Mouse (Mus musculus) heart, embryonic 16.5 days (tissue): ENCODE data around the gene Hp1bp3. TPM values are rescaled to one million over a fixed set of nuclear protein-coding genes. Genes with fewer than 3 reads are reported as not detected.

Experiments used
- ATAC-seq: fragments of 200-750 bp; cut with Nextera tagmentation; replicated peaks from 2 replicates; pipeline ENCODE4 v1.8.0; 2017; ENCODE audit warnings: moderate number of reproducible peaks; ENCODE audit not compliant: insufficient read depth, low FRiP score; ENCODE audit errors: extremely low read depth
- H3K27ac ChIP-seq: fragments of 300-500 bp; sonication (generic); 2 replicates; pipeline ENCODE4 v1.5.1; 2014; ENCODE audit warnings: mild to moderate bottlenecking, low read length, control low read depth, moderate library complexity
- H3K27me3 ChIP-seq: fragments of 300-500 bp; sonication (generic); 2 replicates; pipeline ENCODE4 v1.6.1; 2014; ENCODE audit warnings: low read length, mixed read lengths; ENCODE audit not compliant: control insufficient read depth, insufficient read depth
- H3K36me3 ChIP-seq: fragments of 300-500 bp; sonication (generic); 2 replicates; pipeline ENCODE4 v1.6.1; 2014; ENCODE audit not compliant: control insufficient read depth, insufficient read depth
- H3K4me1 ChIP-seq: fragments of 300-500 bp; sonication (generic); 2 replicates; pipeline ENCODE4 v1.6.1; 2014; ENCODE audit warnings: low read length, mixed read lengths; ENCODE audit not compliant: control insufficient read depth, insufficient read depth
- H3K4me2 ChIP-seq: fragments of 300-500 bp; sonication (generic); 2 replicates; pipeline ENCODE4 v1.6.1; 2014; ENCODE audit warnings: low read depth, mild to moderate bottlenecking, control low read depth, low read length
- H3K4me3 ChIP-seq: fragments of 300-500 bp; sonication (generic); 2 replicates; pipeline ENCODE4 v1.5.1; 2014; ENCODE audit warnings: mild to moderate bottlenecking, control low read depth, low read length
- H3K9ac ChIP-seq: fragments of 300-500 bp; sonication (generic); 2 replicates; pipeline ENCODE4 v1.6.1; 2014; ENCODE audit warnings: low read length, control low read depth
- H3K9me3 ChIP-seq: fragments of 300-500 bp; sonication (generic); replicated peaks from 2 replicates; pipeline ENCODE4 v1.6.1; 2016; ENCODE audit warnings: low read length; ENCODE audit not compliant: control insufficient read depth
- WGBS: fragments of 180-500 bp; shearing (Covaris S2); extraction: QIAGEN DNeasy Blood & Tissue Kit; methylation state at CpG from one replicate; pipeline ENCODE4 v1.1.7; 2014; 5-methylcytosine and 5-hydroxymethylcytosine counted together
- polyA plus RNA-seq: library from polyadenylated mRNA; unstranded; fragments of >200 nt; fragmentation: Nextera tagmentation; extraction: Ambion mirVana; gene quantifications from 2 replicates; pipeline ENCODE4 v1.2.1, GENCODE M21; 2015

Gene Hp1bp3
- polyA plus RNA-seq, 1 experiment from 2014 or later, result 105 TPM

GRCm38 (mm10) chr4:138217441-138217840, 1.3 kb downstream of the Hp1bp3 start:
- H3K36me3 ChIP-seq, result peaks cover 5% of the 10 kb centered on the region; the same call in 1 of the 2 replicates
- H3K9ac ChIP-seq, result peak overlapping the region; percentile 99
- ATAC-seq, result peak; percentile 5
- H3K27ac ChIP-seq, result peak overlapping the region; percentile 99
- WGBS, result under 1% methylated on average over 36 of the region's 36 CpGs
- H3K4me2 ChIP-seq, result peak overlapping the region; percentile 72
- H3K4me3 ChIP-seq, result peak overlapping the region; percentile 94
- no peaks in the 10 kb centered on the region for H3K9me3 ChIP-seq
- peaks cover 28% of the 10 kb centered on the region for H3K4me1 ChIP-seq
- H3K27me3 ChIP-seq, result no peaks in the 10 kb centered on the region

DNA sequence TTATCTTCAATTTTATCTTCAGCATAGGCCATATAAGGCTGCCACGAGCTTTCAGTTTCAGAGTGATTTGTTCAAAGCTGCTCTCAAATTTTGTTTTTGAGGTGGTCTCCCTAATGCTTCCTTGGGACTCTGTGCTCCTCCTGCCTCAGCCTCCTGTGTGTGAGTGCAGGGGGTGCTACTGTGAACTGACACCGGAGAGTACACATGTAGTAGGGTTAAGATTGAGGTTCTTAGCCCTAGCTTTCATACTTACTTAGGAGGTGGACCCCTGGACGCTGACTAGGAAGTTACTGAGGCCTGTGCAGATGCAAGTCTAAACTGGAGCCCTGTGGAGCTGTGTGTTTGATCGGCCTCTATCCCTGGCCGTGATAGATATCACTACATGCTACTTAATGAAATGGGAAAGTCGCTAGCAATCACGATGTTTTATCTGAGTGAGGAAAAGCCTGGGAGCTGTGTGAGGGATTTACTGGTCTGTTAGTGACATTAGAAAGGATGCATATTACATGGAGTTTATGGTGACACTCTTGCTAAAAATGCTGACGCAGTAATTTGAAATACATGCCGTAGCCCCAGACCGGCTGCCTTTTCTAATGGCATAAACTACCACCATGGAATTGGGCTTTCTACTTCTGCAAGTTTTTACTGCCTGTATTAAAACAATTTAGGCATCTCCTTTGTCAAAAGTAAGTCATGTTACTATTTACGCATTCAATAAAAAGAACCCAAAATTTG, 2.0 kb downstream of the Hp1bp3 start:
- Histone ChIP-seq H3K27me3 (no peaks in the 10 kb centered on the region), H3K9ac (peak overlapping the region; percentile 99), H3K36me3 (peaks cover 11% of the 10 kb centered on the region), H3K9me3 (no peaks in the 10 kb centered on the region), H3K4me2 (peak overlapping the region; percentile 72), H3K4me1 (peaks cover 28% of the 10 kb centered on the region), H3K4me3 (peak overlapping the region; percentile 94), H3K27ac (peak overlapping the region; percentile 99)
- ATAC-seq, result no peak
- 71% methylated on average over 11 of the region's 11 CpGs for WGBS

DNA sequence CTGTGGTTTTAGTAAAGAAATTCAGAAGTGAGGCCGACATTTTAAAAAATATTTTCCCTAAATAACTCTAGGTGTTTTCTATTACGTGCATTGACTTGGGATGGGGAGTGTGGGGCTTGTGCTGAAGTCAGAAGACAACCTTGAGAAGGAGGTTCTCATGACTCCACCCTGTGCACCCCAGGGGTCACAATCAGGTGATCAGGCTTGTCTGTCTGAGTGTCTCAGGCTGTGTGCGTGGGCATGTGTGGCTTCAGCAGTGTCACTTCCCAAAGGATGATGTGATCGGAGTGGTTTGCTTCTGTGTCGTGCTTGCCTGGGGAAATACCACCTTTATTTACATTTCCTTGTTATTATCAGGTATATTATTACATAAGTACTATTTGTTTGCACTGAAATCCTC, 3.2 kb downstream of the Hp1bp3 start:
- Histone ChIP-seq H3K4me2 (0 out of 2 replicates have a peak overlapping the region, but pooled peaks have one; percentile 10), H3K9ac (no peak overlapping the region), H3K4me1 (peaks cover 28% of the 10 kb centered on the region), H3K9me3 (no peaks in the 10 kb centered on the region), H3K36me3 (peaks cover 22% of the 10 kb centered on the region), H3K4me3 (no peak overlapping the region), H3K27ac (no peak overlapping the region), H3K27me3 (no peaks in the 10 kb centered on the region)
- no peak for ATAC-seq
- 78% methylated on average over 5 of the region's 5 CpGs for WGBS

DNA sequence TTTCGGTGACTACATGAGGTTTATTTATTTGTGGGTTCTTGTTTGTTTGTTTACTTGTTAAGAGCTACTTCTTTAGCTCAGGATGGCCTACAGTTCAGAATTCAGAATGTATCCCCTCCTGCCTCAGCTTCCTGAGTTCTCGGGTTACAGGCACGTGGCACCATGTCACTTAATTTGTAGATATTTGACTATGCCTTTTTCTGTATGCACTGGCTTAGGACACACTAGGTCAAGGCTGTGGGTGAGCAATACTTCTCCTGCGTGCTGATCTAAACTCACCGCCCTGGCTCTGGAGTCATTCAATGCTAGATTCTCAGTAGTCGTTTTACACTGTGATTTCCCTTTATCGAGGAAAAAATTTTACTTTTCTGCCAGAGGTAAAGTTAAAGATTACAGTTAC, 4.7 kb downstream of the Hp1bp3 start:
- Histone ChIP-seq H3K27me3 (no peaks in the 10 kb centered on the region), H3K4me3 (no peak overlapping the region), H3K9me3 (no peaks in the 10 kb centered on the region), H3K36me3 (peaks cover 31% of the 10 kb centered on the region), H3K4me2 (no peak overlapping the region), H3K27ac (no peak overlapping the region), H3K9ac (no peak overlapping the region), H3K4me1 (peaks cover 24% of the 10 kb centered on the region)
- ATAC-seq, result no peak
- WGBS, result 78% methylated on average over 7 of the region's 7 CpGs

DNA sequence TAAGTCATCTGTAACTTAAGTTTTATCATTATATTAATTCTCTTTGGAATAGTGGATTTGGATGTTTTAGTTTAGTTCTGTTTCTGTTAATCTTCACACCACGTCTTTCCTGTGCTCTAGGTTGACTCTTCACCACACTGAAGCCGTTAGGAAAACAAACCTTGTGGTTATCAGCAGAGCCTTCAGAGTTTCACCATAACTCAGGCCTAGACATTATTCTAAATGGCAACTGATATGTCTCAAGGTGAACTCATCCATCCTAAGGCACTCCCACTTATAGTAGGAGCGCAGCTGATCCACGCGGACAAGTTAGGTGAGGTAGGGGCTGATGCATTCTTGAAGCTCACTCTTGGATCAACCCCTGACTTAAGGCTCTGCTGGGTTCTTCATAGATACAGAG, 5.3 kb downstream of the Hp1bp3 start:
- WGBS, result 73% methylated on average over 5 of the region's 5 CpGs
- no peak overlapping the region for H3K4me3 ChIP-seq
- peaks cover 38% of the 10 kb centered on the region for H3K36me3 ChIP-seq
- H3K9ac ChIP-seq, result no peak overlapping the region
- no peak overlapping the region for H3K27ac ChIP-seq
- no peaks in the 10 kb centered on the region for H3K9me3 ChIP-seq
- H3K4me2 ChIP-seq, result no peak overlapping the region
- peaks cover 23% of the 10 kb centered on the region for H3K4me1 ChIP-seq
- no peak for ATAC-seq
- H3K27me3 ChIP-seq, result no peaks in the 10 kb centered on the region

DNA sequence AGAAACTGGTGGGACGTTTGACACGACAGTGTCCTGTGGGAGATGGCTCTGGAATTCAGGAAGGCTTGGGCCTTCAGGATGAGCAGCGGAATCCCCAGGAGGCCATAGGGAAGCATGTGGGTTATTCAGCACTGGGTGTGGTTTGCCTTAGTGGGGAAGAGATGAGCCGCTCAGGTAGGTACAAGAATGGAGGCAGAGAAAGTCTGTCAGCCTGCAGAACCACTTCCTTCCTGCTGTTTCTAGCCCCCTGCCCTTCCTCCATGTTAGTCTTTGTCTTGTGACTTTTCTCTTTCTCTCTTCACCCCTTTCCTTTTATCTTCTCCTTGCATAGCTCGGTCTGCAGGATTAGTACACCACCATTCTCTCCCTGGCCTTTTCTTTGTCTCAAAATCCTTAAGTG, 6.3 kb downstream of the Hp1bp3 start:
- WGBS, result 70% methylated on average over 5 of the region's 5 CpGs
- Histone ChIP-seq H3K4me3 (no peak overlapping the region), H3K4me2 (no peak overlapping the region), H3K36me3 (peaks cover 46% of the 10 kb centered on the region), H3K27me3 (no peaks in the 10 kb centered on the region), H3K4me1 (peaks cover 23% of the 10 kb centered on the region), H3K9ac (no peak overlapping the region), H3K27ac (peak overlapping the region; percentile 21; the same call in 1 of the 2 replicates), H3K9me3 (no peaks in the 10 kb centered on the region)
- no peak for ATAC-seq

DNA sequence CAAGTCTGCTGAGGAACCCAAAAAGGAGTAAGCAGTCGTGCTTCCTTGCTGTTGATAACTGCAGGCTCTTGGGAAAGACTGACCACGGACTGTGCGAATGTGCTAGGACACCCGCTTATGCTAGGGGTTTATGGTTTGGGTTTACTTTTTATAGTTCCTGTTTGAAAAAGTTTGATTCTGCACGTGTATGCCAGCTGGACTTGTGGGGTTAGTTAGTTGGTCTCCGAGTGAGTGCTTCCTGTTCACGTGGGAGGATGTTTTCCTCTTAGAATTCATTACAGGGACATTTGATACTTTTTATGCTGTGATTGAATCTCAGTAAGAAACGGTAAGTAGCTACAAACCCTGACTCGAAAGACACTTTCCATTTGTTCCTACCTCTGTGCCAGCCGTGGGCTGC, 7.5 kb downstream of the Hp1bp3 start:
- H3K27ac ChIP-seq, result no peak overlapping the region
- no peak overlapping the region for H3K4me2 ChIP-seq
- WGBS, result 81% methylated on average over 10 of the region's 10 CpGs
- H3K4me1 ChIP-seq, result peaks cover 14% of the 10 kb centered on the region
- peaks cover 58% of the 10 kb centered on the region for H3K36me3 ChIP-seq
- no peak overlapping the region for H3K4me3 ChIP-seq
- H3K27me3 ChIP-seq, result no peaks in the 10 kb centered on the region
- no peaks in the 10 kb centered on the region for H3K9me3 ChIP-seq
- no peak overlapping the region for H3K9ac ChIP-seq
- ATAC-seq, result no peak

GRCm38 (mm10) chr4:138246756-138247665, 30.9 kb downstream of the Hp1bp3 start:
- Histone ChIP-seq H3K4me2 (no peak overlapping the region), H3K27ac (no peak overlapping the region), H3K9me3 (no peaks in the 10 kb centered on the region), H3K9ac (no peak overlapping the region), H3K36me3 (peaks cover 30% of the 10 kb centered on the region), H3K4me1 (peaks cover 18% of the 10 kb centered on the region), H3K27me3 (peaks cover 15% of the 10 kb centered on the region), H3K4me3 (no peak overlapping the region)
- WGBS, result 63% methylated on average over 27 of the region's 27 CpGs
- no peak for ATAC-seq
